Mouse (Mus musculus) stomach, postnatal 0 days (tissue): ENCODE measurements around the gene C1ql1.

ENCODE experiments used
- CTCF ChIP-seq: IDR thresholded peaks from 2 replicates; pipeline ENCODE4 v1.5.1; 2016; ENCODE audit warnings: antibody characterized with exemption, low read depth, mild to moderate bottlenecking, moderate library complexity
- EP300 ChIP-seq: optimal IDR thresholded peaks from 2 replicates; pipeline ENCODE3; 2016; ENCODE audit warnings: antibody characterized with exemption

- TF ChIP-seq EP300 (no peak), CTCF (no peak)
Observed at GRCm38 (mm10) chr11:102894716-102895115, 51.8 kb downstream of the C1ql1 start.
